Mouse (Mus musculus) erythroid progenitor cell, adult 5-6 weeks (primary cell): ENCODE measurements around the gene Ggt6. TPM values are rescaled to one million over a fixed set of nuclear protein-coding genes. Genes with fewer than 3 reads are reported as not detected.

Source experiments
- total RNA-seq, 2 experiments: library from RNA; stranded (forward) in 1 of 2; stranded (reverse) in 1 of 2; fragments of 150-400 nt in 1 of 2; fragments of 186-747, 209-891 nt in 1 of 2; gene quantifications; 2 replicates each; pipeline versions ENCODE4 v1.2.3 to v1.2.4; 2015 to 2017; ENCODE audit warnings: low replicate concordance in 2 of 2

Ggt6 gene
- total RNA-seq, 2 experiments from 2014 or later = not detected

Other genes starting within 250 kb of the Ggt6 start
- gene Gm43951, start 228.7 kb upstream of the Ggt6 start, total RNA-seq (2015; ENCODE audit: low replicate concordance) = not detected in 2 replicates
- gene Gm43951, start 228.7 kb upstream of the Ggt6 start, total RNA-seq (2017; ENCODE audit: low replicate concordance) = 1.0 TPM in 1 of 2 replicates, not detected in the other
- gene 4933427D14Rik, start 228.1 kb upstream of the Ggt6 start, total RNA-seq (2015; ENCODE audit: low replicate concordance) = 13.0 and 15.9 TPM in 2 replicates
- 8.1 and 21.0 TPM in 2 replicates for gene 4933427D14Rik, start 228.1 kb upstream of the Ggt6 start, total RNA-seq (2017; ENCODE audit: low replicate concordance)
- 31.4 and 37.8 TPM in 2 replicates for gene Txndc17, start 228.0 kb upstream of the Ggt6 start, total RNA-seq (2015; ENCODE audit: low replicate concordance)
- gene Txndc17, start 228.0 kb upstream of the Ggt6 start, total RNA-seq (2017; ENCODE audit: low replicate concordance) = 5.0 and 10.8 TPM in 2 replicates
- gene Med31, start 219.9 kb upstream of the Ggt6 start, total RNA-seq (2015; ENCODE audit: low replicate concordance) = 11.2 and 16.8 TPM in 2 replicates
- gene Med31, start 219.9 kb upstream of the Ggt6 start, total RNA-seq (2017; ENCODE audit: low replicate concordance) = 3.3 and 4.0 TPM in 2 replicates
- gene Slc13a5, start 168.3 kb upstream of the Ggt6 start, total RNA-seq (2015; ENCODE audit: low replicate concordance) = not detected in 2 replicates
- gene Slc13a5, start 168.3 kb upstream of the Ggt6 start, total RNA-seq (2017; ENCODE audit: low replicate concordance) = not detected in 2 replicates
- 13.0 and 74.6 TPM in 2 replicates for gene Xaf1, start 133.9 kb upstream of the Ggt6 start, total RNA-seq (2015; ENCODE audit: low replicate concordance)
- gene Xaf1, start 133.9 kb upstream of the Ggt6 start, total RNA-seq (2017; ENCODE audit: low replicate concordance) = 18.9 and 26.5 TPM in 2 replicates
- gene Fbxo39, start 121.1 kb upstream of the Ggt6 start, total RNA-seq (2015; ENCODE audit: low replicate concordance) = not detected in 2 replicates
- not detected in 2 replicates for gene Fbxo39, start 121.1 kb upstream of the Ggt6 start, total RNA-seq (2017; ENCODE audit: low replicate concordance)
- not detected in 2 replicates for gene Tekt1, start 73.1 kb upstream of the Ggt6 start, total RNA-seq (2015; ENCODE audit: low replicate concordance)
- gene Tekt1, start 73.1 kb upstream of the Ggt6 start, total RNA-seq (2017; ENCODE audit: low replicate concordance) = not detected in 2 replicates
- gene Smtnl2, start 23.8 kb upstream of the Ggt6 start, total RNA-seq (2015; ENCODE audit: low replicate concordance) = 1.4 TPM in 1 of 2 replicates, not detected in the other
- 0.26 and 0.30 TPM in 2 replicates for gene Smtnl2, start 23.8 kb upstream of the Ggt6 start, total RNA-seq (2017; ENCODE audit: low replicate concordance)
- gene Mybbp1a, start 5.8 kb downstream of the Ggt6 start, total RNA-seq (2015; ENCODE audit: low replicate concordance) = 37.5 and 82.2 TPM in 2 replicates
- gene Mybbp1a, start 5.8 kb downstream of the Ggt6 start, total RNA-seq (2017; ENCODE audit: low replicate concordance) = 4.8 and 7.6 TPM in 2 replicates
- gene Spns2, start 54.4 kb downstream of the Ggt6 start, total RNA-seq (2015; ENCODE audit: low replicate concordance) = 0.72 and 5.0 TPM in 2 replicates
- 0.77 TPM in 1 of 2 replicates, not detected in the other for gene Spns2, start 54.4 kb downstream of the Ggt6 start, total RNA-seq (2017; ENCODE audit: low replicate concordance)
- gene Spns3, start 115.0 kb downstream of the Ggt6 start, total RNA-seq (2015; ENCODE audit: low replicate concordance) = 1.4 and 6.7 TPM in 2 replicates
- 0.39 and 0.76 TPM in 2 replicates for gene Spns3, start 115.0 kb downstream of the Ggt6 start, total RNA-seq (2017; ENCODE audit: low replicate concordance)
- gene Ube2g1, start 171.8 kb downstream of the Ggt6 start, total RNA-seq (2015; ENCODE audit: low replicate concordance) = 19.8 and 21.0 TPM in 2 replicates
- 11.3 and 16.6 TPM in 2 replicates for gene Ube2g1, start 171.8 kb downstream of the Ggt6 start, total RNA-seq (2017; ENCODE audit: low replicate concordance)